Mouse (Mus musculus): ENCODE data around the gene Rtn3.

DNA sequence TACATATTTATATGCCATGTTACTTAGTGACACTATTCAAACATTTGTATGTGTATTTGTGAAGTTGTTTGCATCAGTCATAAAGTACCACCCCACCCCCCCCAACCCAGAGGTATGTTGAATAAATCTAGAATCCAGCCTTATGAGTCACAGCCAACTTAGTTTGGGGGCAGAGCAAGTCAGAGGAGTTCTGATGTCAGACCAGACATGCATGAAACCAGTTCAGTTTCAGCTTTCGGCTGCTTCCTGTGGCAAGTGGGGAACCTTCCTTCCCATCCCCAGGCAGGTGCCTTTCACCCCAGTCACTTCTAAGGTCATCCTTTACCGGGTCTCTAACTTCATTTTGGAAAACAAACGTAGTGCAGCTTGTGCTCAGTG, 57.7 kb downstream of the Rtn3 start:
- no peak for TF ChIP-seq GATA1 (IDR thresholded peaks at IDR 0.05; ENCODE audit: low read length)
- no peak for TF ChIP-seq TAL1 (IDR thresholded peaks at IDR 0.05; ENCODE audit: low read length)
